Mouse (Mus musculus): ENCODE measurements around the gene Pex16. TPM values are rescaled to one million over a fixed set of nuclear protein-coding genes. Genes with fewer than 3 reads are reported as not detected.

Gene Pex16
- polyA plus RNA-seq, 1 experiment = 28.2 TPM

DNA sequence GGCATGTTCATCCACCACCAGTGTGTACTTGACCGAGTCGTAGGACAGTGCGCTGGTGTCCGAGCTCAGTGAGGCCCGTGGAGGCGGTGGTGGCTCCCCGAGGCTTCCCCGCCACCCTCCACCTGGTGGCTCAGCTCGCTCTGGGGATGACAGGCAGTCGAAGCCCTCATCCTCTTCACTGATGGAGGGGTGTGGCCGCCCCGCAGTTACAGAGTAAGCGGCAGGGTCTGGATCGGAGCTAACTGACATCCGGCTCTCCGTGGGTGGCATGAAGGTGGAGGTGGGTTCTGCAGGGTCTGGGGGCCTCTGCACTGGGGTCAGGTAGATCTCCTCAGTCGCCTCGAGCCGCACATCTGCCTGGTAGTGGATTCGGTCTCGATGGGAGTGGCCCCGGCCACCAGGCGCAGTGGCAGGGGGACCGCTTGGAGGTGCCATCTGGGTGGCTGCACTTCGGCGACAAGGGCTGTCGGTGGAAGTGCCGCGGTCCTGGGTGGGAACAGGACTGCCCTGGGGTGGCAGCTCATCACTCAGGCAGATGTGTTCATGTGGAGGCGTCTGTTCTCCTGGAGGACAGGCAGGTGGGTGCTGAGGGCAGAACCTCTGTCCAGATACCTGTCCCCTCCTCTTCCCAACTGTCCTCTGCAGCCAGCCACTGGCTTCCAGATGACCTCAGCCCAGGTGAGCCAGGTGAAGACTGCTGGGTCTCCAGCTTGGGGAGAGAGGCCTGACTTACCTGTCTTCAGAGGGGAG lies 12.5 kb downstream of the Pex16 start:
- Histone ChIP-seq H3K4me1 (peaks cover 38% of the 10 kb centered on the region), H3K4me3 (replicated peaks) (no peak overlapping the region), H3K36me3 (replicated peaks; ENCODE audit: low read length) (peaks cover 22% of the 10 kb centered on the region), H3K27me3 (replicated peaks) (peaks cover 67% of the 10 kb centered on the region), H3K9me3 (no peaks in the 10 kb centered on the region)
- TF ChIP-seq GATA1 (IDR thresholded peaks at IDR 0.05; ENCODE audit: borderline replicate concordance, low read length) (no peak), FLI1 (IDR thresholded peaks at IDR 0.05; ENCODE audit: low read length) (no peak)

DNA sequence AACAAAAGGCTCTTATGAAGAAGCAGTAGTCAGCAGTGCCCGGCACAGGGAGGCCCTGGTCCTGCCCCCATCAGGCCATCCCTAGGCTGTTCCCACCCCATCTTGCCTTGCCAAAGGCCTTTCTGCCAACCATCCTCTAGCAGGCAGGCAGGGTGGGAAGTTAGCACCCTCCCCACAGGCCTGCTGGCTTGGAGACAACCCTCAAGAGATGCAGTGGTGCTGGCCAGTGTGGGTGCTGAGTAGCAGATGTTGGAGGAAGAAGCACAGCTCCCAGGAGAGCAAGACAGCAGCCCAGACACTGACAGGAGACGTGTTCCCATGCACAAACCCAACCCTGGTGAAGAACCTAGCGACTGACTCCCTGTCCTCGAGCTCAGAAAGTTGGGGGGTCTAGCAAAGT lies 13.2 kb downstream of the Pex16 start:
- TF ChIP-seq FLI1 (IDR thresholded peaks at IDR 0.05; ENCODE audit: low read length) (no peak), GATA1 (IDR thresholded peaks at IDR 0.05; ENCODE audit: borderline replicate concordance, low read length) (no peak)
- H3K27me3 ChIP-seq (replicated peaks) = peaks cover 74% of the 10 kb centered on the region

DNA sequence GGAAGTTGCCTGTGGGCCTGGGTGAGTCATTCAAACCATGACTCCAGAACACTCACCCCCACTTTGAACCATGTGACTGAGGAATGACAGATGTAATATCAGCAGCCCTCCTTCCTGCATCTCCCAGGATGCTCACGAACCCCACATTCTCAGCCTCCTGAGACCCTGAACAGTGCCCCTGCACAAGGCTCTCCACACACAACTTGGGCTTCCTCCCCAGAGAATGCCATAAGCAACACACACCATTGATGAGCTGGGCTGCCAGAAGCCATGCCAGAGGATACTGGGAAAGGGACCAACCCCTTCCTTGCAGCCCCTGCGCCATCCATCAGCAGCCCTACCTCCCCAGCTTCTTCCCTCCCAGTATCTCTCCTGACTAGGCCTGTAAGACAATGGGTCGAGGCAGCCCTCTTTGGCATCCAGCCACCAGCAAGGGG lies 13.6 kb downstream of the Pex16 start:
- Histone ChIP-seq H3K4me1 (peaks cover 49% of the 10 kb centered on the region), H3K27me3 (replicated peaks) (peaks cover 78% of the 10 kb centered on the region), H3K9me3 (no peaks in the 10 kb centered on the region), H3K36me3 (replicated peaks; ENCODE audit: low read length) (peaks cover 11% of the 10 kb centered on the region), H3K4me3 (replicated peaks) (no peak overlapping the region)
- TF ChIP-seq FLI1 (IDR thresholded peaks at IDR 0.05; ENCODE audit: low read length) = no peak
- TF ChIP-seq GATA1 (IDR thresholded peaks at IDR 0.05; ENCODE audit: borderline replicate concordance, low read length) = no peak

More for the DNA sequence above, 13.2 kb downstream of the Pex16 start:
- Histone ChIP-seq H3K4me3 (replicated peaks) (no peak overlapping the region), H3K9me3 (no peaks in the 10 kb centered on the region), H3K4me1 (peaks cover 45% of the 10 kb centered on the region), H3K36me3 (replicated peaks; ENCODE audit: low read length) (peaks cover 16% of the 10 kb centered on the region)

DNA sequence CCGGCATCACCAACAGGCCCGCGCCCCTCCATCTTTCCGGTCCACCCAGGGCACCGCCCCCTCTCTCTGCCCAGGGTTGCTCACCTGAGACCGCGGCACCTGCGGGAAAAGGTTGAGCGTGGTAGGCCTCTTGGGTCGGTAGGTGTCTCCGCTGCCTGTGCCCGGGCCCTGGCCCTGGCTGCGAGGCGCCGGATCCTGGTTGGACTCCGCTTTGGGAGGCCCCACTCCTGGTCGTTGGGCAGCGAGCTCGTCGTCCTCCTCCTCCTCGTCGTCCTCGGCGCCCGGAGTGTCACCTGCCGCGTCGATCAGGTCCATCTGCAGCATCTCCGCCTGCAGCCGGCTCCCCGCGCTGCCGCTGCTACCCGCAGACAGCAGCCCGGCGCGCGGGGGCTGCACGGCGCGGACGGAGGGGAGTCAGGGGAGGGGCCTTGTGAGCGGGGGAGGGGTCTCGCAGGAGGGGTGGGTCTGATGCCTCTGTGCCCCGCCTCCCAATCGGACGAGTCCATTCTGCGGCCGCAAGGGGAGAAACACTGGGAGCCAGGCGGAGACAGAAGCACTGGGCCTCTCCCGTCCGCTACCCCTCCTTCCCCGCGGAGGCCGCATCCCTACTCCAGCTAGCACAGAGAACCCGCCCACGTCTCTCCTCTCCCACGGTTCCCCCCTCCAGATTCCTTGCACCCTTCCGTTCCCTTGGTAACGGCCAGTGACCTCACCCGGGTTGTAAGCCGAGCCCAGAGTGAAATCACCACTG lies 14.6 kb downstream of the Pex16 start:
- H3K36me3 ChIP-seq (replicated peaks; ENCODE audit: low read length) = peaks cover 4% of the 10 kb centered on the region
- peaks cover 47% of the 10 kb centered on the region for H3K4me1 ChIP-seq
- H3K9me3 ChIP-seq = no peaks in the 10 kb centered on the region
- H3K27me3 ChIP-seq (replicated peaks) = peaks cover 88% of the 10 kb centered on the region
- TF ChIP-seq FLI1 (IDR thresholded peaks at IDR 0.05; ENCODE audit: low read length) (no peak), GATA1 (IDR thresholded peaks at IDR 0.05; ENCODE audit: borderline replicate concordance, low read length) (no peak)
- H3K4me3 ChIP-seq (replicated peaks) = peak overlapping the region; percentile 84

DNA sequence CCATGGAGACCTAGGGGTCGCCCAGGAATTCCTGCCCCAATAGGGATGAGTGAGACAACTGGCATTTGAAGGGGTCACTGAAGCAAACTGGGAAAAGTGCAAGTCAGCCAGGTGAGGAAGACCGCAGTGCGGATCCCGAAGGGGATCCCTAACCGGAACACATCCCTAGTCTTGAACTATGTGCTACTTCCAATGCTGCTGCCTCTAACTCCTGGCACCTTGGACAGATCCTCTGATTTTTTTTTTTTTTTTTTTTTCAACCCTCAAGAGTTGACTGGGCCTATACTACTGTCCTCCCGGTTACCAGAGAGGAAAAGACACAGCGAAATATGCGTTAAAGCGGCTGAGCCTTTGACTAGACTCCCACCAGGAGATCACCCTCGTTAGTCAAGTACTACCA lies 15.2 kb downstream of the Pex16 start:
- H3K4me1 ChIP-seq = peaks cover 42% of the 10 kb centered on the region
- peaks cover 94% of the 10 kb centered on the region for H3K27me3 ChIP-seq (replicated peaks)
- H3K36me3 ChIP-seq (replicated peaks; ENCODE audit: low read length) = no peaks in the 10 kb centered on the region
- H3K4me3 ChIP-seq (replicated peaks) = peak overlapping the region; percentile 84
- H3K9me3 ChIP-seq = no peaks in the 10 kb centered on the region
- TF ChIP-seq GATA1 (IDR thresholded peaks at IDR 0.05; ENCODE audit: borderline replicate concordance, low read length) (no peak), FLI1 (IDR thresholded peaks at IDR 0.05; ENCODE audit: low read length) (no peak)

DNA sequence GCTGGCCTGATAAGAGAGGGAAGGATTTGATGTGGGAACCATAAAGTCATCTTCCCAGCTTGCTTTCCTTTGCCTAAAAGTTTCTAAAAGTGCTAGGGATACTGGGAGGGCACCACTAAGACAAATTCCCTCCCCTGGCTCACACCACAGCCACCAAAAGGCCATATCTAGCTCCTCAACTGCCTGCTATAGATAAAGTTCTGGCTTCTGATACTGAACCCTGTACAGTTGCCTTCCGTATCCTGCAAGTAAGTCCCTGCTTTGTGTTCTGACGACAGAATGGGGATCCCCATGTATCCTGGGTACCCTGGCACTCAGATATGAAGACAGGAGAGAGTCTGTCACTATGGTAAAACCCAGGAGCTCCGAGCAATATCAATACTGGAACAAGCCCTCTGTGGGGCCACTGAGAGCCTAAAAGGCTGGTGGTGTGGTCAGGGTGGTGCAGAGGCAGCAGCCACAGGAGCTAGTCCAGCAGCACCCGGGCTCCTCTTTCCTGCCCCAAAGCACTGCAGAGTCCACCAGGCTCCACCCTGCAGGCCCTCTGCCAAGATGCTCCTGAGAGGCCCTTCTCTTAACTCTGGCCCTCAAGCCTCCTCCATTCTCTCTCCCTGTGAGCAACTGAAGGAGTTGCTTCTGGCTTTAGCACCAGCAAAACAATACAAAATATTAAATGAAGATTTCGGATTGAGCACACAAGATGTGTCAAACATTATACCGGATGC lies 15.9 kb downstream of the Pex16 start:
- Histone ChIP-seq H3K4me3 (replicated peaks) (no peak overlapping the region), H3K9me3 (no peaks in the 10 kb centered on the region), H3K27me3 (replicated peaks) (peaks cover 99% of the 10 kb centered on the region), H3K36me3 (replicated peaks; ENCODE audit: low read length) (no peaks in the 10 kb centered on the region), H3K4me1 (peaks cover 38% of the 10 kb centered on the region)
- no peak for TF ChIP-seq GATA1 (IDR thresholded peaks at IDR 0.05; ENCODE audit: borderline replicate concordance, low read length)
- TF ChIP-seq FLI1 (IDR thresholded peaks at IDR 0.05; ENCODE audit: low read length) = no peak

DNA sequence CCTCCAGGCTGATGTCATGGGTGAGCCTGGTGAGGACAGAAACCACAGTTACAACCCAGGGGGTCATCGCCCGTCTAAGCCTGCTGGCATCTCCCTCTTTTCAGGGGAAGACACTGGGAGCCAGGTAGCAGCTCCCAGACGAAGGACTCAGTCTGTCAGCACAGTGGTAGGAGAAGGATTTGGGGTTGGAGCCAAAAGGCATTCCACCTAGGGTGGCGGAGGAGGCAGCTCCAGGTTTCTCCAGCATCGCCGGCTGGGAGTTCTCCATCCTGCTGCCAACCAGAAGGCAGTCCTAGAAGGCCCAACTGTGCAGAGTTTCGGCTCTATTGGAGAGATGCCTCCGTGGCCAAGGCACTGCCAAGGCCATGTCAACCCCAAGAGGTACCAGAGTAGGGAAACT lies 16.6 kb downstream of the Pex16 start:
- TF ChIP-seq GATA1 (IDR thresholded peaks at IDR 0.05; ENCODE audit: borderline replicate concordance, low read length) (no peak), FLI1 (IDR thresholded peaks at IDR 0.05; ENCODE audit: low read length) (no peak)
- no peaks in the 10 kb centered on the region for H3K9me3 ChIP-seq
- H3K27me3 ChIP-seq (replicated peaks) = peaks cover 99% of the 10 kb centered on the region
- H3K4me1 ChIP-seq = peaks cover 35% of the 10 kb centered on the region
- no peak overlapping the region for H3K4me3 ChIP-seq (replicated peaks)
- H3K36me3 ChIP-seq (replicated peaks; ENCODE audit: low read length) = no peaks in the 10 kb centered on the region

DNA sequence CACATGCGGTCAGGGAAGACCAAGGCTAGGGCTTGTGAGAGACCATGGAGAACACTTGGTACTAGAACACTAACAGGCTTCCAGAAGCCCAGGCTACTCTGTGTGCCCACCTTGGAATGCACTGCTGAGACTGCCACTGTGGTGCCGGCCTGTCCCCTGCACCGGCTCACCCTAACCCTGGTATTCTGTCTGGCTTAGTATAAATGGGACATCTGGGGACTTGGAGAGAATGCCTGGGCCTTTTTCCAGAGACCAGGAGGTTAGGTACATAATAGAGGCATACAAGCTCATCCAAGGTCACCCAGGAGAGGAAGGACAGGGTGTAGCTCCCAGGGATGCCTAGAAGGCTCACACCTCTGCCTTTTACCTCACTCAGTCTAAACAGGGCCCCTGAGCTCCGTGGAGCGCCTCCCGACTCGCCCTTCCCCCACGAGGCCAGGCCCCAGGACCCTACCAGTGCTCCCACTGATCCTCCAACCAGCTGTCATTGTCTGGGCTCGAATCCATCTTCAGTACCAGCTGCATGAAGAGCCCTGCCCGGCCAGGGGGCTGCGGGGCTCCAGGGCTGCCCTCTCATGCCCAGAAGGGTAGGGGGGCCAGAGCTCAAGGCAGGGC lies 17.3 kb downstream of the Pex16 start:
- Histone ChIP-seq H3K4me3 (replicated peaks) (no peak overlapping the region), H3K27me3 (replicated peaks) (peaks cover 100% of the 10 kb centered on the region), H3K9me3 (no peaks in the 10 kb centered on the region)

More for the DNA sequence above, 17.3 kb downstream of the Pex16 start:
- TF ChIP-seq GATA1 (IDR thresholded peaks at IDR 0.05; ENCODE audit: borderline replicate concordance, low read length) (no peak), FLI1 (IDR thresholded peaks at IDR 0.05; ENCODE audit: low read length) (no peak)
- Histone ChIP-seq H3K36me3 (replicated peaks; ENCODE audit: low read length) (no peaks in the 10 kb centered on the region), H3K4me1 (peaks cover 35% of the 10 kb centered on the region)

All from megakaryocyte, embryonic 14.5 days (primary cell).